Mouse (Mus musculus) C2C12 (cell line): Measurements from ENCODE around the gene Atp6v1a. TPM values are rescaled to one million over a fixed set of nuclear protein-coding genes. Genes with fewer than 3 reads are reported as not detected.

Experiments used
- H3K27me3 ChIP-seq: one replicate; pipeline ENCODE4 v1.6.1; 2011; ENCODE audit not compliant: control insufficient read depth, insufficient read depth, insufficient read length
- H3K36me3 ChIP-seq: one replicate; pipeline ENCODE4 v1.6.1; 2011; ENCODE audit not compliant: control insufficient read depth, insufficient read depth
- H3K4me3 ChIP-seq: one replicate; pipeline ENCODE4 v1.5.1; 2011; ENCODE audit warnings: mild to moderate bottlenecking, control low read depth; ENCODE audit not compliant: poor library complexity, insufficient read depth, severe bottlenecking
- H3K79me2 ChIP-seq: one replicate; pipeline ENCODE4 v1.6.1; 2011; ENCODE audit not compliant: control insufficient read depth, insufficient read depth
- H3K79me3 ChIP-seq: one replicate; pipeline ENCODE4 v1.6.1; 2011; ENCODE audit warnings: low read depth, control low read depth
- H3ac ChIP-seq: one replicate; pipeline ENCODE3; 2011; ENCODE audit warnings: low read depth; ENCODE audit not compliant: control insufficient read depth, insufficient read length
- CEBPB ChIP-seq: IDR thresholded peaks from one replicate; pipeline ENCODE4 v1.6.1; 2011; ENCODE audit warnings: low read depth, mild to moderate bottlenecking, control low read depth, moderate library complexity
- CTCF ChIP-seq: IDR thresholded peaks from one replicate; pipeline ENCODE4 v1.5.1; 2011; ENCODE audit not compliant: control insufficient read depth, insufficient read depth, insufficient read length
- FOSL1 ChIP-seq: IDR thresholded peaks from one replicate; pipeline ENCODE4 v1.8.0; 2011; ENCODE audit warnings: mild to moderate bottlenecking, low read length; ENCODE audit not compliant: poor library complexity, insufficient read depth, severe bottlenecking
- MAX ChIP-seq: IDR thresholded peaks from one replicate; pipeline ENCODE4 v1.6.1; 2011; ENCODE audit warnings: mild to moderate bottlenecking, control low read depth
- MYOD1 ChIP-seq: IDR thresholded peaks from one replicate; pipeline ENCODE4 v1.6.1; 2011; ENCODE audit warnings: low read depth; ENCODE audit not compliant: control insufficient read depth, insufficient read length
- MYOG ChIP-seq: IDR thresholded peaks from one replicate; pipeline ENCODE4 v1.6.1; 2011; ENCODE audit not compliant: control insufficient read depth, insufficient read length; ENCODE audit errors: extremely low read depth
- USF1 ChIP-seq: IDR thresholded peaks from one replicate; pipeline ENCODE4 v1.6.1; 2011; ENCODE audit warnings: low read depth, mild to moderate bottlenecking, control low read depth, moderate library complexity
- polyA plus RNA-seq: library from polyadenylated mRNA; unstranded; fragments of >200 nt; fragmentation: generic; extraction: Trizol; gene quantifications from one replicate; pipeline ENCODE4 v1.2.1, GENCODE M21; 2012; ENCODE audit warnings: missing spikeins

The Atp6v1a gene
- polyA plus RNA-seq, 1 experiment = 29.1 TPM

DNA sequence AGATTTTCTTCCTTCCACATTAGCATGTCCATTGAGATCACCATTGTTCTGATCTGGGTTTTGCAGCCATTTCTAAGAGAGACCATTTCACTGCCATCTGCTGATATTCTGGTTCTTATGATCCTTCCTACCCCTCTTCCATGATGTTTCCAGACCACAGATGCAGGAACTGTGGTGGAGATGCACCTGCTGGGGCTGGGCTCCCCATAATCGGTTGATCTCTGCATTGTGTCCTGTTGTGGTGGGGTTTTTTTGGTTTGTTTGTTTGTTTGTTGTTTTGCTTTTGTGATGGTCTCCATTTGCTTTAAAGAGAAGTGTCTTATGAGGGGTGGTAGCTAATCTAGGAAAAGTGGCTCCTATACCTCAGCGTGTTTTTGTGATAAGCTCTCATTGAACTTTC is 37.0 kb upstream of the Atp6v1a start:
- TF ChIP-seq MYOD1 (no peak), MYOG (no peak), CTCF (no peak), CEBPB (no peak), USF1 (no peak), MAX (no peak), FOSL1 (no peak)
- Histone ChIP-seq H3K36me3 (no peaks in the 10 kb centered on the region), H3K27me3 (no peaks in the 10 kb centered on the region), H3K4me3 (no peak overlapping the region), H3ac (no peak overlapping the region), H3K79me3 (peaks cover 2% of the 10 kb centered on the region), H3K79me2 (peaks cover 37% of the 10 kb centered on the region)

DNA sequence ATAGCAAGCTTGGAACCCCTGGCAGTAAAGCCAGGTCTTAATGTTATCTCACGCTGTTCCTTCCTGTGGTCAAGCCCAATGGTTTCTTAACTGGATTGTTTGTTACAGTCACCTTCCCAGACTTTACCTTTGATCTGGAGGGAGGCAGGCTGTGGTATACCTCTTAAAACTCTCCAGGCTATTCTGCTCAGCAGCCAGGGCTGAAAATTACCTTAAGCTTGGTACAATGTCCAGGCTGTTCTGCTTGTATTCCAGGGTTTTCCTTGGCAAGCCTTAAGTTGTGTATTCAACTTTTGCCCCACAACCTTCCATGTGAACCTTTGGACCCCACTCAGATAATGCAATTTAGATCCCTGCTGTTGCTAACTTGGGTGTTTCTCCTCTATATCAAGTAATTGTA is 35.5 kb upstream of the Atp6v1a start:
- H3ac ChIP-seq = no peak overlapping the region
- no peaks in the 10 kb centered on the region for H3K36me3 ChIP-seq
- no peaks in the 10 kb centered on the region for H3K27me3 ChIP-seq
- no peak for TF ChIP-seq CEBPB
- no peak for TF ChIP-seq MYOD1
- TF ChIP-seq FOSL1 = no peak
- no peak for TF ChIP-seq USF1
- no peak for TF ChIP-seq CTCF
- no peak for TF ChIP-seq MAX
- no peak for TF ChIP-seq MYOG
- H3K79me3 ChIP-seq = peaks cover 2% of the 10 kb centered on the region
- H3K4me3 ChIP-seq = no peak overlapping the region
- H3K79me2 ChIP-seq = peaks cover 37% of the 10 kb centered on the region

GRCm38 (mm10) chr16:44173966-44174530 is 34.5 kb upstream of the Atp6v1a start:
- peaks cover 2% of the 10 kb centered on the region for H3K79me3 ChIP-seq
- no peaks in the 10 kb centered on the region for H3K27me3 ChIP-seq
- TF ChIP-seq CTCF (no peak), FOSL1 (no peak), MAX (no peak), MYOG (no peak), USF1 (no peak), CEBPB (no peak), MYOD1 (no peak)
- H3K4me3 ChIP-seq = peak overlapping the region; percentile 64
- H3K36me3 ChIP-seq = no peaks in the 10 kb centered on the region
- H3K79me2 ChIP-seq = peaks cover 37% of the 10 kb centered on the region
- H3ac ChIP-seq = peak overlapping the region; percentile 89

DNA sequence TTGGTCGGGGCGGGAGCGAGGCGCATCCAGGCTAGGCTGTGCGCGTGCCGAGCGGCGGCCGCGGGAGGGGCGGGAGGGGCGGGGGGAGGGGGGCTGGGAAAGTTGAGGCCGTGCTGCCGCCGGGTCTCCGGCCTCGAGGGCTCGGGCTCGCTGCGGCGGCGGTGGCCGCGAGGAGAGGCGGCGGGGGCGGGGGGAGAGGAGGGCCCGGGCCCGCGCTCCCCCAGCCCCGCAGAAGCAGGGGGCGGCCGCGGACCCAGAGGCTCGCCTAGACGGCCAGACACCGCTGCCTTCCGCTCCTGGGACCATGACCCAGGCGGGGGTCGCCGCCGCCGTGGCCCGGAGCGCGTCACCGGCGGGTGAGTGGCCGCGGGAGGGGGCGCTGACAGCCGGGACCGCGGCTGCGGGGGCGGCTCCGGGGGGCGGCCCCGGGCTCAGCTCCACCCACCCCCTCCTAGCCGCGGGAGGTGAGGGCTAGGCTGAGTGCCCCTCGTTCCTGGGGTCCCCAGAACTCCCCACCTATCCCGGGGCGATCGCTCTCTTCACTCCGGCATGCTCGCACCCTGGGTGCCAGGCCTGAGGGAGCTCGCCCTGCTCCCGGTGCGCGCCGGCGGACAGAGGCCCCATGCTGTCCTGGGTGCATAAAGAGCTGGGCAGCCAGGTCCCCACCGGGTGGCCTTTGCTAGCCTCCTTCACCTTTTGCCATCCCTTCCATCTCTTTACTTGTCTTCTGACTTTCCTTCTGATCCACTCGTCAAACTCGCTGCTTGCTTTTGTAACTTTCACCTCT is 33.8 kb upstream of the Atp6v1a start, which contains the start of gene Usf3:
Usf3 (plus strand) TSS at position 92 of the 787 bp plus-strand sequence.
- no peak for TF ChIP-seq MYOG
- H3K27me3 ChIP-seq = no peaks in the 10 kb centered on the region
- peak within 1 kb of the TSS; percentile 64 for H3K4me3 ChIP-seq
- H3K79me3 ChIP-seq = peaks cover 2% of the 10 kb centered on the region
- peak within 1 kb of the TSS; percentile 89 for H3ac ChIP-seq
- peaks cover 32% of the 10 kb centered on the region for H3K79me2 ChIP-seq
- H3K36me3 ChIP-seq = no peaks in the 10 kb centered on the region

- Histone ChIP-seq H3K36me3 (no peaks in the 10 kb centered on the region), H3K4me3 (peak overlapping the region; percentile 34), H3K27me3 (no peaks in the 10 kb centered on the region), H3K79me3 (peaks cover 2% of the 10 kb centered on the region), H3K79me2 (peaks cover 30% of the 10 kb centered on the region), H3ac (peak overlapping the region; percentile 59)
- TF ChIP-seq USF1 (no peak), CTCF (no peak), MYOG (no peak), MAX (no peak), MYOD1 (no peak), CEBPB (no peak), FOSL1 (no peak)
Measured at GRCm38 (mm10) chr16:44172297-44173154, 33.0 kb upstream of the Atp6v1a start.
